Mouse (Mus musculus) liver, postnatal 0 days (tissue): ENCODE results near the gene Uri1. TPM values are rescaled to one million over a fixed set of nuclear protein-coding genes. Genes with fewer than 3 reads are reported as not detected.
A peak's percentile ranks its signal among the peaks of the same experiment; 100 is the strongest.

ENCODE experiments used
- ATAC-seq: fragments of 200-750 bp; cut with Nextera tagmentation; 2 replicates; pipeline ENCODE4 v1.8.0; 2017; ENCODE audit warnings: mild to moderate bottlenecking, moderate library complexity
- DNase-seq: peaks from one replicate; pipeline ENCODE4 v3.0.0-alpha.2; 2016
- H3K27ac ChIP-seq: fragments of 300-500 bp; sonication (generic); 2 replicates; pipeline ENCODE4 v1.5.1; 2014; ENCODE audit warnings: antibody characterized with exemption, moderate library complexity, mild to moderate bottlenecking, low read depth
- H3K27me3 ChIP-seq: fragments of 300-500 bp; sonication (generic); 2 replicates; pipeline ENCODE4 v1.6.1; 2014; ENCODE audit warnings: low read length, control low read depth, mixed read lengths; ENCODE audit not compliant: insufficient read depth
- H3K36me3 ChIP-seq: fragments of 300-500 bp; sonication (generic); replicated peaks from 2 replicates; pipeline ENCODE4 v1.6.1; 2014; ENCODE audit warnings: mild to moderate bottlenecking, control low read depth, low read length, moderate library complexity, mixed read lengths; ENCODE audit not compliant: insufficient read depth
- H3K4me1 ChIP-seq: fragments of 300-500 bp; sonication (generic); 2 replicates; pipeline ENCODE4 v1.6.1; 2014; ENCODE audit warnings: antibody characterized with exemption, mild to moderate bottlenecking, control low read depth; ENCODE audit not compliant: insufficient read depth
- H3K4me2 ChIP-seq: fragments of 300-500 bp; sonication (generic); 2 replicates; pipeline ENCODE4 v1.6.1; 2014; ENCODE audit warnings: low read depth, mild to moderate bottlenecking, low read length, moderate library complexity, mixed read lengths
- H3K4me3 ChIP-seq: fragments of 300-500 bp; sonication (generic); 2 replicates; pipeline ENCODE4 v1.5.1; 2014; ENCODE audit warnings: low read depth, low read length
- H3K9ac ChIP-seq: fragments of 300-500 bp; sonication (generic); replicated peaks from 2 replicates; pipeline ENCODE4 v1.6.1; 2014; ENCODE audit warnings: mild to moderate bottlenecking, moderate library complexity
- H3K9me3 ChIP-seq: fragments of 300-500 bp; sonication (generic); 2 replicates; pipeline ENCODE4 v1.6.1; 2016; ENCODE audit warnings: mild to moderate bottlenecking, control low read depth, low read length, mixed read lengths
- CTCF ChIP-seq: sonication (generic); IDR thresholded peaks from 2 replicates; pipeline ENCODE4 v1.5.1; 2016; ENCODE audit warnings: antibody characterized with exemption, low read depth
- EP300 ChIP-seq: IDR thresholded peaks from 2 replicates; pipeline ENCODE4 v1.6.1; 2016; ENCODE audit warnings: antibody characterized with exemption, low read depth, mild to moderate bottlenecking
- WGBS: fragments of 180-500 bp; shearing (Covaris S2); extraction: QIAGEN DNeasy Blood & Tissue Kit; methylation state at CpG from one replicate; pipeline ENCODE4 v1.1.7; 2014; ENCODE audit not compliant: insufficient replicate concordance; 5-methylcytosine and 5-hydroxymethylcytosine counted together
- polyA plus RNA-seq: library from polyadenylated mRNA; unstranded; fragments of >200 nt; fragmentation: Nextera tagmentation; extraction: Ambion mirVana; gene quantifications from 2 replicates; pipeline ENCODE4 v1.2.1, GENCODE M21; 2015

The Uri1 gene
- polyA plus RNA-seq, 1 experiment from 2014 or later: 15.1 TPM

GRCm38 (mm10) chr7:38030606-38031005 lies 7.3 kb upstream of the Uri1 start:
- ATAC-seq: no peak
- H3K36me3 ChIP-seq: no peaks in the 10 kb centered on the region
- peaks cover 11% of the 10 kb centered on the region for H3K4me1 ChIP-seq
- no peak overlapping the region for H3K4me3 ChIP-seq
- no peaks in the 10 kb centered on the region for H3K9me3 ChIP-seq
- no peaks in the 10 kb centered on the region for H3K27me3 ChIP-seq
- no peak overlapping the region for H3K27ac ChIP-seq
- no peak for TF ChIP-seq EP300
- no peak for TF ChIP-seq CTCF
- no peak overlapping the region for H3K9ac ChIP-seq
- 38% methylated on average over 6 of the region's 6 CpGs for WGBS
- no peak overlapping the region for H3K4me2 ChIP-seq
- no peak for DNase-seq

GRCm38 (mm10) chr7:38029986-38030385 lies 6.6 kb upstream of the Uri1 start:
- Histone ChIP-seq H3K4me1 (peaks cover 11% of the 10 kb centered on the region), H3K9me3 (no peaks in the 10 kb centered on the region), H3K27ac (no peak overlapping the region), H3K9ac (no peak overlapping the region), H3K4me3 (no peak overlapping the region), H3K27me3 (no peaks in the 10 kb centered on the region), H3K36me3 (no peaks in the 10 kb centered on the region), H3K4me2 (no peak overlapping the region)
- WGBS: 24% methylated on average over 2 of the region's 2 CpGs
- ATAC-seq (no peak), DNase-seq (no peak)
- TF ChIP-seq CTCF: no peak
- TF ChIP-seq EP300: no peak

GRCm38 (mm10) chr7:38029083-38029482 lies 5.7 kb upstream of the Uri1 start:
- Histone ChIP-seq H3K9me3 (no peaks in the 10 kb centered on the region), H3K4me3 (no peak overlapping the region), H3K9ac (no peak overlapping the region), H3K36me3 (no peaks in the 10 kb centered on the region), H3K27me3 (no peaks in the 10 kb centered on the region), H3K27ac (no peak overlapping the region), H3K4me2 (no peak overlapping the region), H3K4me1 (peaks cover 11% of the 10 kb centered on the region)
- ATAC-seq (no peak), DNase-seq (no peak)
- 43% methylated on average over 5 of the region's 5 CpGs for WGBS
- TF ChIP-seq CTCF (no peak), EP300 (no peak)

- Histone ChIP-seq H3K4me2 (no peak overlapping the region), H3K9me3 (no peaks in the 10 kb centered on the region), H3K27ac (no peak overlapping the region), H3K4me1 (peaks cover 11% of the 10 kb centered on the region), H3K9ac (no peak overlapping the region), H3K36me3 (no peaks in the 10 kb centered on the region), H3K27me3 (no peaks in the 10 kb centered on the region), H3K4me3 (no peak overlapping the region)
- 79% methylated on average over 7 of the region's 7 CpGs for WGBS
- TF ChIP-seq EP300 (no peak), CTCF (no peak)
- ATAC-seq (no peak), DNase-seq (no peak)
These were observed 4.7 kb upstream of the Uri1 start for GRCm38 (mm10) chr7:38027940-38028600.

- Histone ChIP-seq H3K9ac (no peak overlapping the region), H3K4me3 (no peak overlapping the region), H3K27me3 (no peaks in the 10 kb centered on the region), H3K4me2 (no peak overlapping the region), H3K4me1 (peaks cover 7% of the 10 kb centered on the region), H3K9me3 (no peaks in the 10 kb centered on the region), H3K27ac (no peak overlapping the region), H3K36me3 (no peaks in the 10 kb centered on the region)
- WGBS: 57% methylated on average over 4 of the region's 4 CpGs
- TF ChIP-seq CTCF (no peak), EP300 (no peak)
- DNase-seq: no peak
- no peak for ATAC-seq
These were observed 1.5 kb upstream of the Uri1 start for GRCm38 (mm10) chr7:38024839-38025238.

GRCm38 (mm10) chr7:38019770-38020169 lies 3.6 kb downstream of the Uri1 start:
- TF ChIP-seq EP300: no peak
- no peak for TF ChIP-seq CTCF
- no peaks in the 10 kb centered on the region for H3K27me3 ChIP-seq
- peak overlapping the region; percentile 89 for H3K4me2 ChIP-seq
- H3K4me1 ChIP-seq: no peaks in the 10 kb centered on the region
- 47% methylated on average over 2 of the region's 2 CpGs for WGBS
- H3K9me3 ChIP-seq: no peaks in the 10 kb centered on the region
- peak overlapping the region; percentile 86 for H3K4me3 ChIP-seq
- no peak overlapping the region for H3K27ac ChIP-seq
- H3K9ac ChIP-seq: peak overlapping the region; percentile 87
- H3K36me3 ChIP-seq: no peaks in the 10 kb centered on the region
- ATAC-seq (no peak), DNase-seq (no peak)
